Mouse (Mus musculus): ENCODE data around the gene Alk.

Gene Alk

DNA sequence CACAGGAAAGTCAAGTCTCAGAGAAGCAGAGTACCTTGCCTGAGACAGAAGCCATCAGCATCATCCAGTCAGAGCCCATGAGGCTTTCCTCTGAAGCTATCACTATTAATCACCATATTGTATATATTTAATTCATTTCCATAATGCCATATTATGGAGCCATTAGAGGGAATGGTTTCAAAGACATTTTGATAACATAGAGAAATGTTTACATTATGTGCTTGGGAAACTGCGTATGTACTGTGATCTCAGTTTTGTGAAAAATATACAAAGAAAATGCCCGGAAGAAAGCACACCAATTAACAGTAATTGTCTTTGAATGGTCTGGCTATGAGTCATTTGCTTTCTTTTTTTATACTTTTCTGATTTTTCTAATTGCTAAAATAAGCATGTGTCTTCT lies 203.1 kb downstream of the Alk start:
- no peak for DNase-seq (ENCODE audit: low spot score in 2 of 2)

GRCm38 (mm10) chr17:72399331-72400059 lies 204.9 kb downstream of the Alk start:
- no peak for DNase-seq (ENCODE audit: low spot score in 2 of 2)

DNA sequence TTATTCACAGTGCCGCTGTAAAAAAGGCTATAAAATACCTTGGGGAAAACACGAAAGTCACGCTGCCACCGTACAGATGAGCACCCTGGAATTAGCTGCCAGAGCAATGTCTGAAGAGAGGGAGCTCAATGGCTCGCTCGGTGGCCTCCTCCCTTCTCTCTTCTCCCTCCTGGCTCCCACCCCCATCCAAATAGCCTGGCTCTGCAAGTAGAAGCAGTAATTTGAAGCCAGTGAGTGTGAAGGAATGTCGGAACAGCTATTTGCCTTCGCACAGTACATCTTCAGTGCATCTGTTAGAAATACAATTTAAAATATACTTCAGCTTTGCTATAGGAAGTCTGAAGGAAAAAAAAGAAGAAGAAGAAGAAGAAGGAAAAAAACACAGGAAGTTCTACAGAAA lies 208.5 kb downstream of the Alk start:
- no peak for DNase-seq (ENCODE audit: low spot score in 2 of 2)

DNA sequence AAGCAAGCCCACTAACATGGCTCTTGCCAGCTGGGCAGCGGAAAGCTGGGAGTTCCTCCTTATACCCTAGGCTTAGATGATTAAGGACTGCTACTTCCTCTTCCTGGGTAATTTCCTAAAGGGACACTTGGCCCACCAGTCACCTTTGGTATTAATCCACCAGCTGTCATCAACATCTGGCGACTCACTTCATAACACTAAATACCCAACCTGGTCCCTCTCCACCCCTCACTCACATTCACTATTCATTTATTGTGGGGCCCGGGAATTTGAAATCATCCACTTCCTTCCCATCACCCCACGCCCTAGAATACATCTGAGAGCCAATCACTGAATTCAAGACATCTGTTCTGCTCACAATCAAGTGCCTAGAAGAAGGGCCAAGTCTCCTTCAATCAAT lies 235.4 kb downstream of the Alk start:
- DNase-seq (ENCODE audit: low spot score in 2 of 2), result no peak

DNA sequence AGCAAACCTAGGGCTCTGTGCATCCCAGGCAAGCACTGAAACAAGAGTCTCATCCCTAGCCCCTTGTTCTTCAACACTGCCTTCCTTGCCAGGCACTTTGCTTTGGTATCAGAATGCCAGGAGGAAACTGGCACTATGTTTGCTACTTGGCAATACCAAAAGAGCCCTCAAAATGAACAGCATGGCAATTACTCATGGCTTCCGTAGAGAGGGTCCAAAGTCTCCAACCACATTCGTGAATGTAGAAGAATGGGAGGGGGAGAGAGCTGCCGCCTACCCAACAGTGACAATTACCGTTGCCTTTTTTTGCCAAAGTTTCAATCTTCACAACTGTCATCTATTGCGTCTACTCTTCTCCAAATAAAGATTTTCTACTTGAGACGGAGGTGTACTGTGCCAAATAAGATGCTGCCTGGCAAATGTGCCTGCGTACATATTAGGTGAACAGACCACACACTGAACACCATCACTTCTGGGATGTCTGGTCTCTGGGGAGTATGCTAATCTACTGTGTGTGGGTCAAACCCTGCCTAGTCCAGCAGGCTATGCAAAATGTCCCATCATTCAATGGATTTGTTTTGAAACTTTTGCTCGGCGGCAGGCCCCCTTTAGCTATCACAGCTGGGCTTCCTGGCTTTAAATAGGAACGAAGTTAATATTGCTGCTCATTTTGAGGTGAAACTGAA lies 241.5 kb downstream of the Alk start:
- no peak for DNase-seq (ENCODE audit: low spot score in 2 of 2)

- DNase-seq (ENCODE audit: low spot score in 2 of 2), result no peak
Measured at GRCm38 (mm10) chr17:72361961-72362360, 242.5 kb downstream of the Alk start.

- DNase-seq (ENCODE audit: low spot score in 2 of 2), result no peak
Measured at GRCm38 (mm10) chr17:72356759-72357302, 247.6 kb downstream of the Alk start.

DNA sequence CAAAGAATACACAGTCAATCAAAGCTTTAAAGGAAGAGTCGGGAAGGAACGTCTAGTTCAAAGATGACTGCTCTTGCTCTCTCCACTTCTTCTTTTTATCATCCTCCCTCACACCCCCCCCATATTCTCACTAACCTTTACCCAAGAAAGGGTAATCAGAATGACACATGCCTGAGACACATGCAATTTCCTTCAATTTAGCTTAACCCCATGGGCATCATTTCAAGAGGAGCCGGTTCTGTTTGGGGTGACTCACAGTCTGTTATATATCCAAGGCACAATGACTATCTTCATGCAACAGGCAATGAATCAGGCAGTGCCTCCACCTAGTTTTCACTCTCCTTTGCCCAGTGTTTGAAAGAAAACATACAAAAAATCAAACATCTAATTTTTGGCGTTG lies 265.0 kb downstream of the Alk start:
- DNase-seq (ENCODE audit: low spot score in 2 of 2), result no peak

DNA sequence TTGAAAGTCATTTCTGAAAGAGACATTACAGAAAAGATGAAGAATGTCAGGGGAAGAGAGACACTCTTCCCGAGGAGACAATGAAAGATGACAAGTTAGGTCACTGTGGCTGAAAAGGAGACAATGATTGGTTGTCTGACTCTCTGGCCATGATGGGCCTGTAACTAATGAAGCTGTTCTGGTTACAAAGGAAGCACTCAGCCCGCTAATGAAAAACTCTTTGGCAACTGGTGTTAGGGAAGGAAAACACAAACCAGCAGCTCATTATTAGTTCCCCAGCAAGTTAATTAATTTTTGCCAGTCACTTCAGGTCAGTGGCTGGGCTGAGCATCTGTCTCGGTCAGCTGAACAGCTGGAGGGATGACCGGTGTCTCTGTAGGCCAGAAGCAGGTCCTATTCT lies 271.5 kb downstream of the Alk start:
- no peak for DNase-seq (ENCODE audit: low spot score in 2 of 2)

DNA sequence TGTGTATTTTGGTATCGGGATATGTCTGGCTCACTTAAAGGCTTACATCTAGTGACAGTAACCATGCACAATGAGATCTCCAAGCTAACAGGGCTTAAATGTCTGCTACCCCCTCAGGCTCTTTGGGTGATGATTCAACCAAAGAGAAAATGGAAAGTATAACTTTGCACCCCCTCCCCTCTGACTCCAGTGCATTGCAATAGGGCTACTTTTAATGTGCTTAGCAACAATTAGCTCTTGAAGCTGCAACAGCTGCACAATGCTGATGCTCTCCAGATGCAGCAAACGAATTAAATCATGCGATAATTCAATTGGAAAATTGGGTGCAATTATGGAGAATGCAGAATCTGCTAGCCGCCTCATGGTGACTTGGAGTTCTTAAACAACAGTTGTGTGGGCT lies 278.5 kb downstream of the Alk start:
- no peak for DNase-seq (ENCODE audit: low spot score in 2 of 2)

- DNase-seq (ENCODE audit: low spot score in 2 of 2), result no peak
Measured at GRCm38 (mm10) chr17:72319576-72319975, 284.9 kb downstream of the Alk start.

- DNase-seq (ENCODE audit: low spot score in 2 of 2), result no peak
Measured at GRCm38 (mm10) chr17:72299651-72300050, 304.8 kb downstream of the Alk start.

DNA sequence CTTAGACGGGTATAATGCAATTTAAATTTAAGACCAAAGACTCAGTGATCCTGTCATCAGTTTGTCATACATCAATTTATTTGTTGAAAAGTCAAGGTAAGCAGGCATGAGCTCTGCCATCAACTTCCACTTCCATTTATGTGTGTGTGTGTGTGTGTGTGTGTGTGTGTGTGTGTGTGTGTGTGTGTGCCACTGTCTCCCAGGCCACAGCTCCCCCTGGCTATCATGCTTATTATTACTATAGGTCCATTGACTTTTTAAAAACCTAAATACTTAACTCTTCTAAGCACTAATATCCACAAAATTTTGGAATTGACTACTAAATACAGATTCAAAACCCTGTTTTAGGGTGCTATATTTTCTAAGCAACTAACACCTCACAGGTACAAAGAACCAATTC lies 308.1 kb downstream of the Alk start:
- no peak for DNase-seq (ENCODE audit: low spot score in 2 of 2)

- no peak for DNase-seq (ENCODE audit: low spot score in 2 of 2)
Measured at GRCm38 (mm10) chr17:72293267-72293580, 311.2 kb downstream of the Alk start.

DNA sequence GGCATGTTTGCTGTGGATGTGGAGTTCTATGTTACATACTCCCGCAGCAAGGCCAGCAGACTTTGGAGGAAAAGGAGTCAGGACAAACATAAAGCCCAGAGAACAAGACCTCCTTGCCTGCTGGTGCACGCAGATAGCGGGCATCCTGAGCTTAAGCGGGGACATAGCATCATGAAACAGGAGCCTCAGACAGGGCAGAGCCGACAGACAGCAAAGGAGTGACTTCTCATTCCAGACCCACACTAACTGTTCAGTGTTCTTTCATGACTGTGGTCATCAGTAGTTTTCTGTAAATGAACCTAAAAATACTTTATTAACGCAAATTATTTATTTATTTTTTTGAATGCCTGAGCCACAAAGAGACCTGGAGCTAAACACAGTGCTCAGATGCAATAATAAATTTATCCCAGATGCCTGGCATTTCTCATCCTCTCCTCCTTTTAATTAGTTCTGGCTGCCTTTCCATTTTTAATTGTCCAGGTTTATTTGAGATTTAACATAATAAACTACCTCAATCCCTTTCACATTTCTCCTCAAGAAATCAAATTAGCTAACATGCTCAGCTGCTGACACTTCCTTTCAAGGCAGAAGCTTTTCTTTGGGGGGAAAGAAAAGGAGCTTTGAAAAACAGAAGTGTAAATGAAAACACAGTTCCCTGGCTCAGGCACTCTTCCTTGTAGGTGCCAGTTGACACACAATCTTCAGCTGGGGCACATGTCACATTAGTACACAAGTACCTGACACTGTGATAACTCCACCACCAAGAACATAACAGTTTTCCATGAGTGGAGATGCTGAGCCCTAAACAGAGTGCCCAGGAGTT lies 311.8 kb downstream of the Alk start:
- no peak for DNase-seq (ENCODE audit: low spot score in 2 of 2)

- no peak for DNase-seq (ENCODE audit: low spot score in 2 of 2)
Measured at GRCm38 (mm10) chr17:72285961-72286360, 318.5 kb downstream of the Alk start.

GRCm38 (mm10) chr17:72278296-72278695 lies 326.1 kb downstream of the Alk start:
- no peak for DNase-seq (ENCODE audit: low spot score in 2 of 2)

- DNase-seq (ENCODE audit: low spot score in 2 of 2), result no peak
Measured at GRCm38 (mm10) chr17:72276778-72277177, 327.6 kb downstream of the Alk start.

DNA sequence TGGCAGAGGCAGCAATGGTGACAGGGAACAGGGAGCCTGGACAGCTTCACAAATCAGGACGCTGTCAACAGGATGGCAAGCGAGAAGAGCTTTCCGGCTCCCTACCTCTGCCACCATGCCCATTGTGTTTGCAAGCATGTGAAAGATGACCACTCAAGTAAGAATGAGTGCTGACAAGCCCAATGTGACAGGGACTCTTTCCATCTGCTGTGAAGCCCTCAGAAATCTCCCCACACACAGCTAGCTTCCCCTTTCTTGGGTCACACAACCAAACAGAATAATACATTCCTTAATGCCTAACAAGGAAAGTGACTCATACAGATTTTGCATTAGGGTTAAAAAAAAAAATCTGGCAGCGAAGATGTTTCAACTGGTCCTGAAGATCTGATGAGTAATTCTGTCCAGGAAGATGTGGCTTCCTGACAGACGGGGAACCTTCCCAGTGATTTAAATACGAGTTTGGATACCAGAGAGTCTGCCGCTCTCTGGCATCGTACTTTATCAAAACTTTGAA lies 329.0 kb downstream of the Alk start:
- no peak for DNase-seq (ENCODE audit: low spot score in 2 of 2)

GRCm38 (mm10) chr17:72274205-72274604 lies 330.2 kb downstream of the Alk start:
- DNase-seq (ENCODE audit: low spot score in 2 of 2), result no peak

- no peak for DNase-seq (ENCODE audit: low spot score in 2 of 2)
Measured at GRCm38 (mm10) chr17:72271640-72272039, 332.8 kb downstream of the Alk start.

- no peak for DNase-seq (ENCODE audit: low spot score in 2 of 2)
Measured at GRCm38 (mm10) chr17:72268529-72268928, 335.9 kb downstream of the Alk start.

Data from urinary bladder, postnatal 4 days (tissue).